Mouse (Mus musculus) stomach, adult 2 months (tissue): Measurements from ENCODE around the gene Tek. TPM values are rescaled to one million over a fixed set of nuclear protein-coding genes. Genes with fewer than 3 reads are reported as not detected.

Source experiments
- polyA plus RNA-seq: library from polyadenylated mRNA; depleted of rRNA; stranded (reverse); fragments of >200 nt; gene quantifications from 2 replicates; pipeline ENCODE4 v1.2.3, GENCODE M21; 2012; rRNA removed

Gene Tek
- 0.71 and 1.1 TPM in 2 replicates for polyA plus RNA-seq

DNA sequence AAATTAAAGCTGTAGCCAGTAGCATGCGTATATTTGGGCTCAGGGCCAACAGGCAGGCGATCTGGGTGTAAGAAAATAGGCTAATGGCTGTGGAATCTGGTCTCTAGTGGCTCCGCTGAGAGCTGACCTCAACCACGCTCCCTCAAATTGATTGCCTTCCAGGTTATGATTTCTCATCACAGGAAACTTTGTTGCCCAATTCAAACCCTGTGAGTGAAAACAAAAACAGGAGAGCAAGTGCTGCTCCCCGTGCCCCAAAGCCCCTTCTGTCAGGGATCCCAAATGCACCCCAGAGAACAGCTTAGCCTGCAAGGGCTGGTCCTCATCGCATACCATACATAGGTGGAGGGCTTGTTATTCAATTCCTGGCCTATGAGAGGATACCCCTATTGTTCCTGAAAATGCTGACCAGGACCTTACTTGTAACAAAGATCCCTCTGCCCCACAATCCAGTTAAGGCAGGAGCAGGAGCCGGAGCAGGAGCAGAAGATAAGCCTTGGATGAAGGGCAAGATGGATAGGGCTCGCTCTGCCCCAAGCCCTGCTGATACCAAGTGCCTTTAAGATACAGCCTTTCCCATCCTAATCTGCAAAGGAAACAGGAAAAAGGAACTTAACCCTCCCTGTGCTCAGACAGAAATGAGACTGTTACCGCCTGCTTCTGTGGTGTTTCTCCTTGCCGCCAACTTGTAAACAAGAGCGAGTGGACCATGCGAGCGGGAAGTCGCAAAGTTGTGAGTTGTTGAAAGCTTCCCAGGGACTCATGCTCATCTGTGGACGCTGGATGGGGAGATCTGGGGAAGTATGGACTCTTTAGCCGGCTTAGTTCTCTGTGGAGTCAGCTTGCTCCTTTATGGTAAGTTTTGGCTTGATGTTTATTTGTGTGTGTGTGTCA, at the start of gene Tek:
Gene Tek (plus strand): TSS at position 452 of the 894 bp plus-strand sequence.

Other genes with a start within 250 kb of the Tek start
- not detected in 2 replicates for gene Gm10306, start 182.7 kb upstream of the Tek start, polyA plus RNA-seq
- gene Caap1, start 182.5 kb upstream of the Tek start, polyA plus RNA-seq, result 0.80 and 1.5 TPM in 2 replicates
- gene Plaa, start 136.0 kb upstream of the Tek start, polyA plus RNA-seq, result 24.9 and 49.6 TPM in 2 replicates
- 0.15 and 0.43 TPM in 2 replicates for gene Ift74, start 124.8 kb upstream of the Tek start, polyA plus RNA-seq
- not detected in 2 replicates for gene Lrrc19, start 89.1 kb upstream of the Tek start, polyA plus RNA-seq
- gene Eqtn, start 189.6 kb downstream of the Tek start, polyA plus RNA-seq, result 0.11 TPM in 1 of 2 replicates, not detected in the other
- 0.20 and 0.64 TPM in 2 replicates for gene Mysm1, start 239.8 kb downstream of the Tek start, polyA plus RNA-seq